Mouse (Mus musculus) sigmoid colon, adult 10 weeks (tissue): ENCODE results near the gene Olfr645. TPM values are rescaled to one million over a fixed set of nuclear protein-coding genes. Genes with fewer than 3 reads are reported as not detected.

Experiments
- polyA plus RNA-seq: library from polyadenylated mRNA; stranded (reverse); fragments of 350-450 nt; fragmentation: Illumina TruSeq; extraction: RNeasy Lipid Tissue Mini Kit (QIAGEN cat#74804); gene quantifications from one replicate; pipeline ENCODE4 v1.2.3, GENCODE M21; 2014; ENCODE audit warnings: low read depth, low replicate concordance

Gene Olfr645
- not detected for polyA plus RNA-seq

DNA sequence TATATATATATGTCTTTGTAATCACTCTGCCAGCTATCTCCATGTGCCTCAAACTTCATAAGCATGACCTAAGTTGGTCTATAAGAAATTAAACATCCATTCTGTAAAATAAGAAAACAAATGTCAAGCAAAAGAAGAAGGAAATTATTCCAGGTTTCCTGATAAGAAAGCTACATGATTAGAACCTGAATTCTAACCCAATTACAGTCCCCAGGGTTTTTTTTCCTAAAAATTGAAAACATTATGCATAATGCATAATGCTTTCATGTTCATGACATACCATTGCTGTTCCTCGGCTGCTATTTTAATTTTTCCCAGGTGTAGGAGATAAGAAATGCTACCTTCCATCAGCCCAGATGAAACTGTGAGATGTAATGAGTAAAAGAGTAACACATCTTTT lies at the start of gene Olfr645:
Olfr645 (minus strand) TSS at position 101 of the 400 bp plus-strand sequence.

DNA sequence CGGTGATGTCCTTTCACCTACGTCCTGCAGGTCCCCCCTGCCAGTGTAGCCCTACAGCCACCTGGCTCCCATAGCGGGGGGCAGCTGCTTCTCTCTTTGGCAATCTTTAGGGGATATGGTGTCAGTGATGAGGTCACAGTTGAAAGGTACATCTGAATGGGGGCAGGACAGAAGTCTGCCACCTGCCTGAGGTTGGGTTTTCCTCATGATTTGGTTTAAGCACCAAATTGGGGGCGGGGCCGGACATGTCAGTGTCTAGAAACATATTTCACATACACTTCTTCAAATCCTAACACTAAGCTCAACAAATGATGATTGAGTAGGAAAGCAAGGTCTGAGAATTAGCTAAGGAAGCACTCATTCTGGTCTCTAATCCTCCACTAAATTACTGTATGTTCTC lies 44.5 kb upstream of the Olfr645 start, which contains the start of gene Ubqln5:
Ubqln5 (minus strand) TSS at position 101 of the 400 bp plus-strand sequence.

GRCm38 (mm10) chr7:104104757-104104972 lies 19.4 kb upstream of the Olfr645 start, which contains the start of gene Olfr646:
Gene Olfr646 (plus strand): TSS chr7:104104873.

GRCm38 (mm10) chr7:104071769-104072168 lies 13.5 kb downstream of the Olfr645 start, which contains the start of gene Olfr644:
Gene Olfr644 (minus strand): TSS chr7:104071869.

GRCm38 (mm10) chr7:104061345-104061744 lies 23.9 kb downstream of the Olfr645 start, which contains the start of gene 4930516K23Rik:
Gene 4930516K23Rik (minus strand): TSS chr7:104061445.

GRCm38 (mm10) chr7:104052566-104052965 lies 32.7 kb downstream of the Olfr645 start, which contains the start of gene Olfr642:
Gene Olfr642 (minus strand): TSS chr7:104052666.

DNA sequence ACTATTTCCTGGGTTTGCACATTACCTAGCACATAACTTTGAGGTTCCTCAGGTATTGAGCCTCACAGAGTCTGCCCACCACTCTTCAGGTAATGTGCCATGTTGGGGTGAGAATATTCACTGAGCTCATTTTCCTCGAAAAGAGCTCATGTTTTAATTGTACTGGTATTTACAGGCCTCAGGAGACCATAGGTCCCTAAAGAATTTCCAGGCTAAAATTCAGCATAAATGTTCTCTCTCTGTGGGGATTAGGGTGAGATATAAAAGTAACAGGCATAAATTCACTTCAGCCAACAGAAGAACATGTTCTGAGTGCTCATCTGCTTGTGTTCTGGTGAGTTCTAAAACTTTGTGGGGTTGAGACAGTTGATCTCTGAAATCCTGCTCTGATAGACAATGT lies 50.1 kb downstream of the Olfr645 start, which contains the start of gene Olfr641:
Olfr641 (plus strand) TSS at position 301 of the 400 bp plus-strand sequence.

Other genes starting within 250 kb of the Olfr645 start
- not detected for gene Hbb-bh2, start 244.9 kb downstream of the Olfr645 start, polyA plus RNA-seq
- gene Hbb-bh1, start 242.3 kb downstream of the Olfr645 start, polyA plus RNA-seq = not detected
- not detected for gene Hbb-y, start 232.2 kb downstream of the Olfr645 start, polyA plus RNA-seq
- gene Olfr66, start 199.2 kb downstream of the Olfr645 start, polyA plus RNA-seq = not detected
- gene Olfr64, start 191.0 kb downstream of the Olfr645 start, polyA plus RNA-seq = not detected
- gene Olfr65, start 182.0 kb downstream of the Olfr645 start, polyA plus RNA-seq = not detected
- not detected for gene Olfr631, start 156.6 kb downstream of the Olfr645 start, polyA plus RNA-seq
- gene Olfr632, start 151.1 kb downstream of the Olfr645 start, polyA plus RNA-seq = not detected
- not detected for gene Olfr633, start 141.0 kb downstream of the Olfr645 start, polyA plus RNA-seq
- not detected for gene Olfr635, start 114.3 kb downstream of the Olfr645 start, polyA plus RNA-seq
- not detected for gene Olfr638, start 86.7 kb downstream of the Olfr645 start, polyA plus RNA-seq
- gene Olfr639, start 68.2 kb downstream of the Olfr645 start, polyA plus RNA-seq = not detected
- not detected for gene Olfr640, start 59.9 kb downstream of the Olfr645 start, polyA plus RNA-seq
- not detected for gene Olfr641, start 50.0 kb downstream of the Olfr645 start, polyA plus RNA-seq
- not detected for gene Olfr642, start 32.8 kb downstream of the Olfr645 start, polyA plus RNA-seq
- gene 4930516K23Rik, start 24.0 kb downstream of the Olfr645 start, polyA plus RNA-seq = not detected
- not detected for gene Olfr644, start 13.6 kb downstream of the Olfr645 start, polyA plus RNA-seq
- not detected for gene Olfr646, start 19.4 kb upstream of the Olfr645 start, polyA plus RNA-seq
- gene Ubqln5, start 44.4 kb upstream of the Olfr645 start, polyA plus RNA-seq = not detected
- not detected for gene Olfr643, start 51.9 kb upstream of the Olfr645 start, polyA plus RNA-seq
- gene Ubqln3, start 57.8 kb upstream of the Olfr645 start, polyA plus RNA-seq = not detected
- not detected for gene Ubqlnl, start 65.1 kb upstream of the Olfr645 start, polyA plus RNA-seq
- gene Olfm5, start 79.4 kb upstream of the Olfr645 start, polyA plus RNA-seq = not detected
- gene Olfr648, start 97.9 kb upstream of the Olfr645 start, polyA plus RNA-seq = 0.13 TPM
- gene Olfr649, start 110.5 kb upstream of the Olfr645 start, polyA plus RNA-seq = not detected
- 30.0 TPM for gene Trim6, start 133.3 kb upstream of the Olfr645 start, polyA plus RNA-seq
- gene Trim34a, start 159.0 kb upstream of the Olfr645 start, polyA plus RNA-seq = 40.5 TPM
- gene Trim5, start 202.6 kb upstream of the Olfr645 start, polyA plus RNA-seq = 15.0 TPM
- gene Trim12a, start 230.0 kb upstream of the Olfr645 start, polyA plus RNA-seq = 62.6 TPM
- 2.4 TPM for gene Trim34b, start 244.0 kb upstream of the Olfr645 start, polyA plus RNA-seq